Mouse (Mus musculus): Measurements from ENCODE around the gene Vax2. TPM values are rescaled to one million over a fixed set of nuclear protein-coding genes. Genes with fewer than 3 reads are reported as not detected.

Vax2 gene
- total RNA-seq, 2 experiments from 2014 or later: not detected

GRCm38 (mm10) chr6:83707738-83708510, 3.1 kb upstream of the Vax2 start:
- intact Hi-C loops (cut with DNase I): no loop called here
- no peak for DNase-seq (ENCODE audit: low spot score in 2 of 2)

- no peak for DNase-seq (ENCODE audit: low spot score in 2 of 2)
- intact Hi-C loops (cut with DNase I): no loop called here
These were observed 550 bp upstream of the Vax2 start for GRCm38 (mm10) chr6:83710361-83711066.

GRCm38 (mm10) chr6:83711725-83712475, 836 bp downstream of the Vax2 start:
- no peak for DNase-seq (ENCODE audit: low spot score in 2 of 2)
- intact Hi-C loops (cut with DNase I): no loop called here

- intact Hi-C loops (cut with DNase I): no loop called here
- no peak for DNase-seq (ENCODE audit: low spot score in 2 of 2)
These were observed 2.4 kb downstream of the Vax2 start for GRCm38 (mm10) chr6:83713271-83714136.

- no peak for DNase-seq (ENCODE audit: low spot score in 2 of 2)
- intact Hi-C loops (cut with DNase I): no loop called here
These were observed 3.4 kb downstream of the Vax2 start for GRCm38 (mm10) chr6:83714221-83715123.

GRCm38 (mm10) chr6:83715461-83716196, 4.6 kb downstream of the Vax2 start:
- DNase-seq (ENCODE audit: low spot score in 2 of 2): no peak
- intact Hi-C loops (cut with DNase I): no loop called here

GRCm38 (mm10) chr6:83717026-83717425, 6.0 kb downstream of the Vax2 start:
- no peak for DNase-seq (ENCODE audit: low spot score in 2 of 2)
- intact Hi-C loops (cut with DNase I): no loop called here

- DNase-seq (ENCODE audit: low spot score in 2 of 2): no peak
- intact Hi-C loops (cut with DNase I): no loop called here
These were observed 11.5 kb downstream of the Vax2 start for GRCm38 (mm10) chr6:83722526-83722925.

GRCm38 (mm10) chr6:83727178-83727577, 16.1 kb downstream of the Vax2 start:
- intact Hi-C loops (cut with DNase I): no loop called here
- no peak for DNase-seq (ENCODE audit: low spot score in 2 of 2)

GRCm38 (mm10) chr6:83728488-83728887, 17.4 kb downstream of the Vax2 start:
- intact Hi-C loops (cut with DNase I): no loop called here
- peak; percentile 22 to 26 for DNase-seq (ENCODE audit: low spot score in 2 of 2)

- intact Hi-C loops (cut with DNase I): no loop called here
- DNase-seq (ENCODE audit: low spot score in 2 of 2): no peak
These were observed 18.4 kb downstream of the Vax2 start for GRCm38 (mm10) chr6:83729350-83729970.

GRCm38 (mm10) chr6:83731128-83731527, 20.1 kb downstream of the Vax2 start:
- intact Hi-C loops (cut with DNase I): loop anchor here (5.0 kb wide), 1 partner anchor 39 kb away; no protein-coding TSS in a partner anchor
- peak; percentile 43 to 44 for DNase-seq (ENCODE audit: low spot score in 2 of 2)

- no peak for DNase-seq (ENCODE audit: low spot score in 2 of 2)
- intact Hi-C loops (cut with DNase I): no loop called here
These were observed 26.2 kb downstream of the Vax2 start for GRCm38 (mm10) chr6:83737311-83737710.

- DNase-seq (ENCODE audit: low spot score in 2 of 2): no peak
- intact Hi-C loops (cut with DNase I): no loop called here
These were observed 27.5 kb downstream of the Vax2 start for GRCm38 (mm10) chr6:83738596-83738995.

- intact Hi-C loops (cut with DNase I): no loop called here
- DNase-seq (ENCODE audit: low spot score in 2 of 2): no peak
These were observed 31.7 kb downstream of the Vax2 start, which contains the start of gene Atp6v1b1 for GRCm38 (mm10) chr6:83742761-83743160. TSS of gene Atp6v1b1 (plus strand) at chr6:83742990.

- DNase-seq (ENCODE audit: low spot score in 2 of 2): no peak
- intact Hi-C loops (cut with DNase I): no loop called here
These were observed 32.1 kb downstream of the Vax2 start for GRCm38 (mm10) chr6:83743212-83743611.

GRCm38 (mm10) chr6:83744126-83744525, 33.1 kb downstream of the Vax2 start:
- intact Hi-C loops (cut with DNase I): no loop called here

More at GRCm38 (mm10) chr6:83744126-83744525, 33.1 kb downstream of the Vax2 start:
- DNase-seq (ENCODE audit: low spot score in 2 of 2): no peak

All from left cerebral cortex, postnatal 14 days (tissue).